Mouse (Mus musculus) right cerebral cortex, postnatal 10 days (tissue): Measurements from ENCODE around the gene Fkbp8.

Experiments
- DNase-seq, 2 experiments: peaks; one replicate each; pipeline ENCODE4 v3.0.0; 2021; ENCODE audit warnings: low spot score in 2 of 2

Gene Fkbp8

DNA sequence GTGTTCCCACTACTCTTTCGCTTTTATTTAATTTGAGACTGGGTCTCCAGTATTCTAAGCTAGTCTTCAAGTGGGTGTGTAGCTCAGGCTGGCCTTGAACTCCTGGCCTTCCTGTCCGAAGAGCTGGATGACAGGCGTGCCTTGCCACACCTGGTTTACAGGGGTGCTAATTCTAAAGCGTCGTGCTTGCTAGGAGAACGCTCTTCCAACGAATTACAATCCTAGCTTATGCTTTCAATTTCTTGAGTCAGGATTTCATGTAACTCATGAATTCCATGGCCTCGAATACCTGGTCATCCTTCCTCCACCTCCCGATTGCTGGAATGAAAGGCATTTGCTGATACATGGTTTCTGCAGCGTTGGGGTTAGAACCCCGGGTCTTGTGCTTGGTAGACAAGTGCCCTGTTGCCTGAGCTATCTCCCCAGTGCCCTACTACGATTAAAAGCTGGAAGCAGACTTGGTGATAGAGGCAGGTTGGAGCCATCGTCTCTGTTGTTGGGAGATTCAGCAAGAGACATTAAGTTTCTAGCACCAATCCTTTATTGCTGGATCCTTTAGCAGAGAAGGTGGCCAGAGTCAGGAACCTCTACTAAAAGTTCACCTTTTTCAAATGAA is 766 bp downstream of the Fkbp8 start:
- DNase-seq = no peak

DNA sequence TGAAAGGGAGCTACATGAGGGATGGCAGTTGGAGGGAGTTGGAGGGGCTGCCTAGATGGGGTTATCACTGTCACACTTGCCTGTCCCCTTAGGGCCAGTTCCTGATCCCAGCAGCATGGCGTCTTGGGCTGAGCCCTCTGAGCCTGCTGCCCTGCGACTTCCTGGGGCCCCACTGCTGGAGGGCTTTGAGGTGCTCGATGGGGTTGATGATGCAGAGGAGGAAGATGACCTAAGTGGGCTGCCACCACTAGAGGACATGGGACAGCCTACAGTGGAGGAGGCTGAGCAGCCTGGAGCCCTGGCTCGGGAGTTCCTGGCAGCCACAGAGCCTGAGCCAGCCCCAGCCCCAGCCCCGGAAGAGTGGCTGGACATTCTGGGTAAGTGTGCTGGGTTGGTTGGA is 1.8 kb downstream of the Fkbp8 start:
- no peak for DNase-seq

DNA sequence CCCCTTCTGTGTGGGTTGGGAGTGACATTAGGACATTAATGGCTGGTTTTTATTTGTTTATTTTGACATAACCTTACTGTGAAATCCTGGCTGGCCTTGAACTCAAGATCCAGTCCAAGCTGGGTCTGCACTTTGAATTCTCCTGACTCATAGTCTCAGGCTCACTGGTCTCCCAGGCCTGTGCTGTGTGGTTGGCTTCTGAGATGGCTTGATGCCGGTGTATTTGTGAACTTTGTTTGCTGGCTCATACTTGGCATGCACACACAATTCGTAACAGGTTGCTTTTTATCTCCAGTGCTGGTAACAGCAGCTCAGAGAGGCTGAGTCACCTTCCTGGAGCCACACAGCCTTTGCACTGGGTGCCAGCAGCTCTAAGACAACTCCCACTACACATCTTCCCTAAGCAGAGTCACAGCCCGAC is 2.2 kb downstream of the Fkbp8 start:
- no peak for DNase-seq

DNA sequence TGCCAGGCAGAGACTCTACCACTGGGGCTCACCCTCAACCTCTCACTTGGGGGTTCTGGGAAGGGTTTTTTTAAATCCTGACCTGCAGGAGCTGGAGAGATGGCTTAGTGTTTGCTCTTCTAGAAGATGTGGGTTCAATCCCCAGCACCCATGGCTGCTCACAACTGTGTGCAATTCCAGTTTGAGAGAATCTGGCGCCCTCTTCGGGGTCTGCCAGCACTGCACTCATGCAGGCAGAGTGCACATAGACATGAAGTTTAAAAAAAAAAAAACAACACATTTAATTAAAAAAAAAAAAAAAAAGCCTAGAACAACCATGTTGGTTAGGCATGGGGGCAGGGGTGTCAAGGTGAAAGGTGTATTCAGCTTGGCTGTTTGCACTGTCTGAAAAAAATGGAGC is 2.8 kb downstream of the Fkbp8 start:
- no peak for DNase-seq

DNA sequence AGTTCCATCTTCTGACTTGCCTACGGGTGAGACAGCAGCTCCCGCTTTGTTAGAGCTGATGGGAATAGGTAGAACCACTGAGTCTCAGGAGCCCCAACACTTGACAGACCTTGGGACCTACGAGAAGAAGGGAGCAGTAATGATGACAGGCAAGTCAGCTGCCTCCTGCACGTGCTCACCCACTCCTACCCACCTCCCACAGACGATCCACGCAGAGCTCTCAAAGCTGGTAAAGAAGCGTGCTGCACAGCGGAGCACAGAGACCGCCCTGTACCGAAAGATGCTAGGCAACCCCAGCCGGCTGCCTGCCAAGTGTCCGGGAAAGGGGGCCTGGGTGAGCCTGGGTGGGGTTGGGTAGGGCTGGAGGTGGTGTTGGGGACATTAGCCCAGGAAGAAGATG is 6.8 kb downstream of the Fkbp8 start:
- DNase-seq = peak in 1 of 2 experiments; percentile 60

DNA sequence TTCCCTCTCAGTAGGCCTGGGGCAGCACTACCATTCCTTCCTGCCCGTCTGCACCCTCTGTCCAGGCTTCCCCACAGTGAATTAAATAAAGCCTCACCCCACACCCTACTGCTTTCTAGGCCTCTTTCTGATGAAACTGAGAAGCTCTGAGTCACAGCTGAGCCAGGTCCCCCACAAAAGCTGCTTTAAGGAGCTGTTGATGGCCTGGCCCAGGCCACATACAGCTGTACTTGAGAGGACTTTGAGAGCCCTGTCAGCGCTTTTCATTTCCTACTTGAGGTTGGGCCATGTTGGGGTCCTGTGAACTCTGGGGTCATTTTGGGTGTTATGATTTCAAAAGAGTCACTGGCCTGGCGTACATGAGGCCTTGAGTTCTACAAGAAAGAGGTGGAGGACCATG is 7.7 kb downstream of the Fkbp8 start:
- no peak for DNase-seq

DNA sequence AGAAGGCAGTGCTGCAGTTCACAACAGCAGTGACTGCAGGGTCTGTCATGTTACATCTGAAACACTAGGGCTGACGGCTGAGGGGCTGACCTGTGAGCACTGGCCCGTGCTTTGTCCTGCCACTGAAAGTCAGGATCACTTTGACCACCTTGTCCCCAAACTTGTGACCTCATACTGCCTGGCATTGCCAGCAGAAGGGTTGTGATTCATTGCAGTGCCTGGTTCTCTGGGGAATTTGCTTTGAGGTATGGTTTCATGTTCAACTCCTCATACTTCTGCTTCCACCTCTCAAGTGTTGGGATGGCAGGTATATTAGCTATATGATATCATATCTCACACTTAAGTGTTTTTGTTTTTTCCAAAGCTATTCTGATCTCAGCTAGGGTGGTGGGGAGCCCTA is 8.2 kb downstream of the Fkbp8 start:
- DNase-seq = no peak

DNA sequence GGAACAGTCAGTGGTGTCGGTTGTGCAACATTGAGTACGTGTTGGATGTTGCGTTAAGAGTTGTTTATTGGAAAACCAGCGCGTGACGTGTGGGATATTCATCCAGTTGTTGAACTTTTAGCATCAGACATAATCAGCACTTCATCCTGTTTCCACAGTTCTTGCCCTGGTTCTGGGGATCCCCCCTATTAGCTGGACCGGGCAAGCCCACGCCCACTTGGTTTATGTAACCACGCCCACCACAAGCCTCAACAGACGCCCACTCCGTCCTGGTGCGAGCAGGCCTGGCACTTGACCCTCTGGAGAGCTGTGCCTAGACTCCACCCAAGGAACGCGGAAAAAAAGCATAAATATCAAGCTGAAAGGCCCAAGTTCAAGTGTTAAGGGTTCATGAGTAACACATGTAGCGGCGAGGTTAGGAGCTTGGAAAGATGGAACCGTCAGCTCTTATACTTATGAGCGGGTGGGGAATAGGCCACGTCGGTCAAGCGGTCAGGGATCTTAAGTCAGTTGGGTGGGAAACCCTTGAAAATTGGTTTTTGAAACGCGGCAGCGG is 10.6 kb downstream of the Fkbp8 start:
- DNase-seq = peak; percentile 62 to 77

DNA sequence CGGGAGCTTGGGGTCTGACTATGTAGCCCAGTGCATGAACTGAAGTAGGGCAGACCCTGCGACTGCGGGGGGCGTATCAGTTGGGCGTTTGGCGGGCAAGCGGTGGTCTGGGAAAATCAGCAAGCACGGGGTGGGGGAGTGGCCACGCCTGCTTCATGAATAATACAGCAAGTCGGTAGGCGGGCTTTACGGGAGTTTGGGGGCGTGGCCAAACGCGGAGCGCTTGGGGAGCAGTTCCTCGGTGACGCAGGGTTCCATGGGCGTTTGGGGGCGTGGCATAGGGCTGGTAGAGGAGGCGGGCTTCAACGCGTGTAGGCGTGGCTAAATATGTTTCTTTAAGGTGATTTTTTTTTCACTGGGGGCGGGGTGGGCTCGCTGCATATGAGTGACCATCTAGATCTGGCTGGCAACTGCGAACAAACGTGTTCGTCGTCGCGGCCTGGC is 11.1 kb downstream of the Fkbp8 start:
- peak; percentile 100 for DNase-seq

DNA sequence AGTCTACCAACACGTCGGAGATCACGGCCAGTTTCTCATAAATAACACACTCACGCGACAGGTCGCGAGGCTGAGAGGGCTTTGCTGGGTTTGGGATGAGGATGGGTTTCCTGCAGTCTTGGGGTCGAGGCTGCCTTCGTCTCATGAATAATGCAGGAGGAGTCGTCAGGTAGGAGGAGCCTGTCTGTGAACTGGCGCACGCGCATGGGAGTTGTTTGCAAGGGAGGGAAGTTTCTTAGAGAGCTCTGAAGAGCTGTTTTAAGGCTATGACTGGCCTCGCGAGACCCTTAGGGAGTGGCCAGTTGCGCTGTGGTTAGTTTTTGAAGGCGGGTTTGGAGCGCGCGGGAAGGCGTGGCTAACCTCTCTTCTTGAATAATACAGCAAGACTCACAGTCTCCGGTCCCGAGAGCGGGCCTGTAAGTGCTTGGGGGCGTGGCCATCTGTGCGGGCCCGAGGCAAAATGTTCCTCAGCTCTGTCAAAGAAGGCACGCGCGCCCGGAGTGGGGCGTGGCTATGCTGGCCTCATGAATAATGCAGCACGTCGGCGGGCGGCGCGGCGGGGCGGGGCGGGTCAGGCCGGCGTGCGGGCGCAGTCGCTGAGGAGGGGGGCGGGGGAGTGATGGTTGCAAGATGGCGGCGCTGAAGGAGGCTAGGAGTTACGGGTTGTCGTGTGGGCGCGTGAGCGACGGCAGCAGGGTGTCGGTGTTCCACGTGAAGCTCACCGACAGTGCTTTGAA is 11.7 kb downstream of the Fkbp8 start, which contains the start of gene Ell:
TSS of gene Ell (plus strand) at position 381 of the 737 bp plus-strand sequence.
- peak; percentile 99 to 100 for DNase-seq

DNA sequence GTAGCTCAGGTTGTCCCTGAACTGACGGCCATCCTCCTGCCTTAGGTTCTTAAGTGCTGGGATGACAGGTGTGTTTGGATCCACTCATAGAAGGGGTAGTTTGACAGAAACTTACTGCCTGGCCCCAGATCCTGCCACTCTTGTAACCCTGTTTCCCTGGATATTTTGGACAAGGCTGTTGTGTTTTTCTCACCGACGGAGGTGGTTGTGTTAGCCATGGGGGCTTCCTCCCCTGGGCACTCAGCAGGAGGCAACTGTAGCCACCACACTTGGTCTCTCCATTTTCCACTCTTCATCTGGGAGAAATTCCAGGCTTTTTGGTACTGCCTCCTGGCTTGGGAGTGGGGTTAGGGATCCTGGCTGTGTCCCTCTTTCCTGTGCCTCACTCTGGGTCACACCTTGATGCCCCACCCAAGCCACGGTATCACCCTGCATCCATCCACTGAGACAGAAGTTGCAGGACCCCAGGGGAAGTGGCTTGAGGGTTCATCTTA is 12.5 kb downstream of the Fkbp8 start:
- DNase-seq = peak; percentile 45 to 59

DNA sequence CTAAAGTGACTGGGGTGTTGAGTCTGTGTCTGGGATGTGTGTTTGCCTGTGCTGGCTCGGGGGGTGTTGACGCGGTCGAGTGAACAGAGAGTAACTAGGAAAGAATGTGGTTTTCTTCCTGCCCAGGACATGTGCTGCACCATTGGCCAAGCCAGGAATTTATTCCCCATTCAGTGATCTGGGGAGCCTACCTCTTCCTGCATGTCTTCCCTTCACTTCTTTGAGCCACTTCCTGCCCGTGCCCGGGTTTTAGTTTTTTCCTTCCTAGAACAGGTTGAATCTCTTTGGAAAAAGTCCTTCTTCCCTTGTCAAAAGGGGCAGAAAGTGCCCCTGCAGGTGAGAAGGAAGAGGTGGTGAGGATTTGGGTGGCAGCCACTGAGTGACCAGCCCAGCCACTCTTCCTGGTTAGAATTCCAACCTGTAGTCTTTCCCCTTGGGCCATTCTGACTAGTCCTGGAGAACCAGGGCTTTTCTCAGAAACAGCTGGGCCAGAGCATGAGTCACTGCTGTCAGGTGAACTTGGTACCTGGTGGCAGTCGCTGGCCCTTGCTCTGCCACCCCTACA is 13.1 kb downstream of the Fkbp8 start:
- DNase-seq = no peak

DNA sequence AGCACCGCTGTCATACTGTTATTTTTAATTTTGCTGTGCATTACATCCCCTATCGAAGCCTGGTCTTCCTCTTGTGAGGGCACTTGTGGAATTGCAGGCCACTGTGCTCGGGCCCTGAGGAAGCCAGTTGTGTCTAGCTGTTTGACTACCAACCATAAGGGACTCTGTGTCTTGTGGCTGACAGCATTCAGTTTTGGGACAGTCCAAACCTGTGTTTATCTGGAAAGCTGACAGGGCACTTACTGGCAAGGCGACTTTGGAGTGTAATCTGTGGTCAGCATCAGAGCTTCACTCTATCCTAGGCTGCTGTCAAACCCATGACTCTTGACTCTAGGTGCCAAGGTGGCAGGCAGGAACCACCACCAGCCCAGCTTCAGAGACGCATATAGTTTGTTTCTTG is 13.6 kb downstream of the Fkbp8 start:
- DNase-seq = no peak

DNA sequence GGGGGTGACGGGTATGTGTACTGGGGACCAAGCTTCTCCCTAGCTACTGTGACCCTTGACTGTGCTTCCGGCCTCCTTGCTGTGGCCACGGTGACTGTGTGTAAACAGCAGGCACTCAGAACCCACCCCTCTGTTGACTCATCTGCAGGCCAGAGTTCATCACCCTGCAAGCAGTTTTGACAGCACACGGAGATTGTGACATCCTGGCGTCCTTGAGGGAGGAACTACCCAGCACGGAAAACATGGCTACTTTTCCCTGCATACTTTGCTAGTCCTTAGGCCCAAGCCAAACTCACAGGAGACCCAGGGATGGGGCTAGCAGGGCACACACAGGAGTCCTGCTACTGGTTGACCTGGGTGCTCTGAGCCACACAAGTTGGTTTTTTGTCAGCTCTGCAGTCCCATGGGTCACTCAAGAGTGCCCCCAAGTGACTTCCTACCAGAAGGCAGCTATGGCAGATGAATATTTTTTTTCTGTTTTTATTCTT is 16.7 kb downstream of the Fkbp8 start:
- no peak for DNase-seq

DNA sequence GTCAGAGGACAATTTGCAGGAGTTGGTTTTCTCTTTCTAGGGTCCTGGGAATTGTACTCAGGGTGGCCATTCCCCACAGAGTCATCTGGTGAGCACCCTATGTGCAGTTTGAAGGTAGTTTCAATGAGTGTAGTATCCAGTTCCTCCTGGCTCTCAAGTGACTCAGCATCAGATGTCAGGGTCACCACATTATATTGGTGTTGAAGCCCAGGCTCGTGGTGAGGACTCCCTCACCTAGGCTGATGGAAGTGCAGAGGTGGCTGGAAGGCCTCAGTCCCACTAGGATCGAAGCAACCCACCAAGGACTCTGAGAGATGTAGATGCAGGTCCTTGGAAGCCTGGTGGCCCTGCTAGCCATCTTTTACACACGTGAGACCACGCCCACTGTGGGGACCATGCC is 18.9 kb downstream of the Fkbp8 start:
- DNase-seq = no peak

DNA sequence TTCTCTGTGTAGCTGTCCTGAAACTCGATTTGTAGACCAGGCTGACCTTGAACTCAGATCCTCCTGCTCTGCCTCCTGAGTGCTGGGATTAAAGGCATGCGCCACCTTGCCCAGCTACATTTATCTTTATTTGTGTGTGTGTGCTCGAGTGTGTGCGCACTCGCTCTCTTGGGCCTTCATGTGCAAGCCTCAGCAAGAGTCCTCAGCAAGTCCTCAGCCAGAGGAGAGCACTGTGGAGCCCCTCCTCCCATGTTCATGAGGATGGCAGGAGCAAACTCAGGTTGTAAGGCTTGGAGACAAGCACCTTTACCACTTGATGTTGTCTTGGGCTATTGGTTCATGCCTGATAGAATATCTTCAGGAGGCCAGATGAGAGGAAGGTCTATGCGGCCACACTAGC is 20.2 kb downstream of the Fkbp8 start:
- no peak for DNase-seq

DNA sequence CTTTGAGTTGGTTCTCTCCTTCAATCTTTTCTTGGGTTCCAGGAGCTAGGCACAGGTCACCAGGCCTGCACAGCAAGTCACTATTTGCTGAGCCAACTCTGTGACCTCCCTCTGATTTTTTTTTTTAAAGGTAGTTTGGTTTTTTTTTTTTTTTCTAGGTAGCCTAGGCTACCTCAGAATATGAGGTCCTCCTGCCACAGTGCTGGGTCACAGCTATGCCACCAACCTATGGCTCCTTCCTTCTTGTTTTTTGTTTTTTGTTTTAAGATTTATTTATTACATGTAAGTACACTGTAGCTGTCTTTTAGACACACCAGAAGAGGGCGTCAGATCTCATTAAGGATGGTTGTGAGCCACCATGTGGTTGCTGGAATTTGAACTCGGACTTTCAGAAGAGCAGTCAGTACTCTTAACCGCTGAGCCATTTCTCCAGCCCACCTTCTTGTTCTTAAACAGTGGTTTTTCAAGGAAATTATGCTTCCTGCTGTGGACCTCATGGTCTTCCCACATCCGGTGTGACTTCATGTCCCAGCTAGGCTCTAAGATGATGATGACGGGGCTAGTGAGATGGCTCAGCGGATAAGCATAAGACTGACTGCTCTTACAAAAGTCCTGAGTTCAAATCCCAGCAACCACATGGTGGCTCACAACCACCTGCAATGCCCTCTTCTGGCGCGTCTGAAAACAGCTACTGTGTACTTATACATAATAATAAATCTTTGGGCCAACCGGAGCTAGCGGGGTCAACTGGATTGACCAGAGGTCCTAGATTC is 22.1 kb downstream of the Fkbp8 start:
- no peak for DNase-seq

DNA sequence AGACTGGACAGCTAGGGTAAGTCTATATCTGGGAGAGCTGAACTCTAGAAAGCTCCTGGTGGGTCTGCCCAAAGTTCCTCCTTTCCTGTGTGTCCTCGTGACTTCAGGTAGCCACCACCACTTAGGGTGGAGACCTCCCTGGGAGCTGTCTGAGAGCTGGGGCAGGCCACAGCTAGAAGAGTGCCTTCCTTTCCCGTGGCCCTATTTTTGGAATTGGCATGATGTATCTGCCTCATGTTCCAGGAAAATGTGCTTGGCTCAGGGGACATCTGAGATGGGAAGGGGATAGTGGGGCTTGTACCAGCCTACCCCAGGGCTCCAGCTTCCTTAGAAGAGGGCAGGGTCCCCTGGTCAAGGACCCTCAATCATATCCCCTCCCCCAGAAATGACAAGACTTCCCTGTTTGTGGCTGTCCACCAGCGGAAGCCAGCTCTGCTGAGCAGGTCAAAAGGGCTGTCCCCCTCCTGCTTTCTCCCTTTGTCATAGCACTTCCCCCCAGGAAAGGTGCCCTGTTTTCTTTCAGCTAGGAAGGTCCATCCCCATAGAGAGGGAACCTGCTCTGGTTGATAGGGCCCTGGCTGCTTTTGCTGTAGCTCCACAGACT is 24.1 kb downstream of the Fkbp8 start:
- DNase-seq = no peak

DNA sequence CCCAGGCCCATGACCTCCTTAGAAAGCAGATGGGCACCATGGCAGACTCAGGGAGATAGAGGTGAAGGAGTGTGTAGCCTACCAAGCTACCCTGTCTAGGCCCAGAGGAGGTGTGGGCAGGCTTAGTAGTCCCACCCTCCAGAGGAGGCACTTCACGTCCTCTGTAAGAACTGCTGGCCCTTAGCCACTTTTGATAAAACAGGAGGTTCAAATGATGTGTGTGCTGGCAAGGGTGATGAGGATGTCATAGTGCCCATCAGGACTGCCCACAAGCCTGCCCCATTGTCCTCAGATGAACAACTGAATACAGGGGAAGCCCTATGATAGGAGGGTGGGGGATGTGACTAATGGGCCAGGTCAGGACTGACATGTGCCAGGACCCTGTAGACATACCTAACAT is 25.3 kb downstream of the Fkbp8 start:
- DNase-seq = no peak

DNA sequence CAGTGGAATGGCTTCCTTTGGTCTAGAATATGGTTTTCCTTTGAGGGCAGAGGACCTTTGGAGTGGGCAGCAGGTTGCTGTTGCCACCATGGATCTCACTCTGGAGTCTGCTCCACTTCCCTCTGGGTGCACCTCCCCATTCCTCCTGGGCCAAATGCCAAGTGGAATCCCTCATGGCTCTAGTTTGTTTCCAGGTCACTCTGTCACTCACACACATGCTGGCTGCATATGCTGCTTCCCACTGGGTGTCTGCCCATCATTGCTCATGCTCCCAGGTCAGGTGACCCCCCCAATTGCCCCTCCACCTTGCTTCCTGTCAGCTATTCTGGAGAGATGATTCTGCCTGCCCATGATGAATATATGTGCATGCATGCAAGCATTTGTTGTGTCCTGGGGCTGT is 26.2 kb downstream of the Fkbp8 start:
- DNase-seq = peak; percentile 58 to 67

DNA sequence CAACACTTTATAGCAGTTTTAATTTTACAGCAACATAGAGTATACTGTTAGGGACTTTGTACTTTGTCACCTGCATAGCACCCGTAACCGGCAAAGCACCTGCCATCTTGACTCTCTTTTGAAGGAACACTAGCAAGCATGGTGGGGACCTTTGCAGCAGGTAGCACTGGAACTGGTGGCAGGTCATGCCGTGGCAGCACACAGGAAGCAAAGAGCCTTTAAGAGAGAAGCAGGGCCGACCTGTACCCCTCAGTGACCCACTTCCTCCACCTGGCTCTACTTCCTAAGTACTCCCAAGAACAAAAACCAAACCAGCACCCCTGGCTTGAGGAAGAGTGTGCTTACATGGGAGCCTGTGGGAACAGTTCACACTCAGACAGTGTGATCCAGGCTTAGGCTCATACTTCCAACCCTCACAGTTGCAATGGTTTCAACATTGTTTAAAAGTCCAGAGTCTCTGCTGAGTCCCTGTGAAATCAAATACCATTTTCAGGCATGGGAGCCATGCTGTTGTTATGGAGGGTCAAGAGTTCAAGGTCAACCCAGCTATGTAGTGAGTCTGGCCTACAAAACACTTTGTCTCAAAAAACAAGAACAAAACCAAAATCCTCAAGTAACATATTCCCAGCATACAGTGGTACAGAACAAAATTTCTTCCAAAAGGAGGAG is 27.7 kb downstream of the Fkbp8 start:
- no peak for DNase-seq
